Mouse (Mus musculus) right cerebral cortex, adult 2 months (tissue): ENCODE results near the gene Sntb2.
"Not testable (repeated sequence)": the region's sequence is repeated elsewhere in the genome, so short reads cannot be mapped to it uniquely, and the experiment has no call there.

ENCODE experiments used
- DNase-seq, 2 experiments: peaks; one replicate each; pipeline ENCODE4 v3.0.0; 2021 to 2022; ENCODE audit warnings: low spot score in 2 of 2

Gene Sntb2

GRCm38 (mm10) chr8:107033609-107034008, 98.1 kb downstream of the Sntb2 start:
- not testable (repeated sequence) for DNase-seq

GRCm38 (mm10) chr8:107035641-107036040, 100.1 kb downstream of the Sntb2 start:
- no peak for DNase-seq

- no peak for DNase-seq
Measured at GRCm38 (mm10) chr8:107036626-107037025, 101.1 kb downstream of the Sntb2 start.

GRCm38 (mm10) chr8:107040632-107041031, 105.1 kb downstream of the Sntb2 start:
- no peak for DNase-seq

- DNase-seq: no peak
Measured at GRCm38 (mm10) chr8:107045478-107045877, 109.9 kb downstream of the Sntb2 start.

- DNase-seq: no peak
Measured at GRCm38 (mm10) chr8:107046976-107047375, 111.4 kb downstream of the Sntb2 start.

GRCm38 (mm10) chr8:107048061-107048941, 112.8 kb downstream of the Sntb2 start, which contains the start of gene Pdf:
TSS of gene Pdf (minus strand) at chr8:107048614.
- DNase-seq: peak; percentile 86

- DNase-seq: no peak
Measured at GRCm38 (mm10) chr8:107049480-107049879, 113.9 kb downstream of the Sntb2 start.

GRCm38 (mm10) chr8:107052046-107052445, 116.5 kb downstream of the Sntb2 start:
- DNase-seq: no peak

- DNase-seq: peak; percentile 96
Measured at GRCm38 (mm10) chr8:107056076-107056972, 120.8 kb downstream of the Sntb2 start, which contains the start of the genes Cog8 and Nip7. TSS of gene Cog8 (minus strand) at chr8:107056689. TSS of gene Nip7 (plus strand) at chr8:107056877.

GRCm38 (mm10) chr8:107056973-107057369, 121.4 kb downstream of the Sntb2 start:
- no peak for DNase-seq

GRCm38 (mm10) chr8:107062613-107063012, 127.1 kb downstream of the Sntb2 start:
- no peak for DNase-seq

GRCm38 (mm10) chr8:107065511-107066496, 130.3 kb downstream of the Sntb2 start, which contains the start of gene Tmed6:
TSS of gene Tmed6 (minus strand) at chr8:107065644.
- no peak for DNase-seq
